Mouse (Mus musculus): Measurements from ENCODE around the gene Plekhh1.

Plekhh1 gene

GRCm38 (mm10) chr12:79034331-79034730, 5.4 kb downstream of the Plekhh1 start:
- DNase-seq, result no peak

DNA sequence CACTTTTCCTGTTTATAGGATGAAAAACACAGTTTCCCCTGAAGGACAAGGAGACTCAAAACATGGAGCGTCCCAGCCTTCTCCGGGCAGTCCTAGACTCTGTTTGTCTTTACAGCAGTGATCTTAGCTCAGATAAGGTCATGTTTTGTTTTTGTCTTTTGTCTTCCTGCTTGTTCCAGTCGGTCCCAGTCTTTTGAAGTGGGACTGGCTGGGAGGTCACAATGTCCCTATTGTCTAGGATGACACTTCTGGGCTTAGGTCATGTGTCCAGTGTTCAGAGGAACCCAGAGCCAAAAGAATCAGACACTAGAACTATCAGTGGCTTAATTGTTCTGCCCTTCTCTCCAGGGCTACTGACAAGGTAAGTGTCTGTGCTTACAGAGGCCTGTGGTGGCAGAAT, 6.4 kb downstream of the Plekhh1 start:
- DNase-seq, result no peak

DNA sequence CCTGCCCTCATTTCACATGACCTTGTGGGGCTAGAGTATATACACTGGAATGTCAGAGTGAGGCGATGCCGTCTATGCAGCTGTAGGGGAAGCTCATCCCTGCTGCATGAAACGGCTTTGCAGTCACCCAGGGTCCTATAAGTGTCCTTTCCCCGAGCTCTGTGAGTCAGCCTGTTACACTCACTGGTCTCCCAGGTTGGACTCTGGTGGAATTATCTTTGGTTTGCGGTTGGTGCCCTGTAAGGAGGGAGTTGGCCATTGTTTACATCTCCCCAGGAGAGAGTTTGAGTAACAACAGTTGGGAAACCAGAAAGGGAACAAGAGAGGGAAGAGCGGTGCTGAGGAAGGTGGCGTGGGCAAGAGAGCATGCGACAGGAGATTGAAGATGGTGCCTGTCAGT, 10.7 kb downstream of the Plekhh1 start:
- no peak for DNase-seq

DNA sequence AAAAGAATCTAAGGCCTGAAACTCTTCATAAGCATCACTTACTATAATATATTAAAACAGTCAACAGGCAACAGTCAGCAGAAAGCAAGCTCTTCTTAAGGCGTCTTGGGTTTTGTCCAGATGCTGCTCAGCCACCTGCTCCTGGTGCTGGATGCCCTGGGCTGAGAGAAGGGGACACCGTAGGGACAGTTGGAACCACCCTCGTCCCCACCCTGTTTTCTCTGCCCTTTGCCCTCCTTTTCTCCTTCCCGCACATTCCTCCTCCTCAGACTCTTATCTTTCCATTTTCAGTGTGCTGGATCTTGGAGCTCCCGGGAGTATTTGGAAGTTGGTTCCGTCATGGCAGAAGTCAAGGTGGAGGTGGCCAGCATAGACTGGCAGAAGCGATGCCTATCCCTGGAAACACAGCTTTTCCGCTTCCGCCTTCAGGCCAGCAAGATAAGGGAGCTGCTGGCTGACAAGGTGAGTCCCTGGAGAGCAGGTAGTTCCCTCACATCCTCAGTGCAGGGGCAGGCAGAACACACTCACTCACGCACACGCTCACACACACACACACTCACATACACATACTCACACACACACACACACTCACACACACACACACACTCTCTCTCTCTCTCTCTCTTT, 11.4 kb downstream of the Plekhh1 start:
- no peak for DNase-seq

DNA sequence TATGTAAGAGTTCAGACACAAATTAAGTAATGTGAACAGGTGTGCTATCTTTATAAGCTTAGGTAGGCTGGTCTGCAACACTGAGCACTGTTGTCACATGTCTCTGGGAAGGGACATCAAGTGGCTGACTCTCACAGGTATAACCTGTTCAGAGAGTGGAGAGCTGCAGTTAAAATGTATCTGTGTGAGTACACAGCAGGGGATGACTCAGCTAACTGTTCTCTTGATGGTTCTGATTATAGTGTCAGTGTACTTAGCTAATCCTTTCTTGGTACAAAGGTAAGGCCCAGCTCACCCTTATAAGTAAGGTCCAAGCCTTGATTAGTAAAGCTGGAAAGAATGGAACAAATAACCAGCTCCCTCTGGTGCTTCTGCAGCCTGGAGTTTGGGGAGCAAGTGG, 12.5 kb downstream of the Plekhh1 start:
- DNase-seq, result no peak

DNA sequence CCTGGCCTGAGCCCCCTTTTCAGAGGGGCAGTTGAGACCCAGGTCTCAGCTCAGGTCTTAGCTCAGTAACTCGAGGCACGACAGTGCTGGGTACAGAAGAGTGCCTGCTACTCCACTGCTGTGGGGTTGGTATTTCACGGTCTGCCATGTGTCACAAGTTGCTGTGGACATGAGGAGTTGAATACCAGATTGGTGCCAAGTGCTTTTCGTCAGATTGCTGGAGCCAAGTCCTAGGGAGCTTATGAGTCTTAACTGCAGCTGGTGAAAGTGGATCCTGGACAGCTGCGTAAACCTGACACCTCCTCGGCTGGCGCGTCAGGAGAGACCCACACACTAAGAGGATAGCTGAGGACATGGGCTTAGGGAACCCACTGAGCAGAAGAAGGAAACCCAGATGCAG, 15.7 kb downstream of the Plekhh1 start:
- no peak for DNase-seq

GRCm38 (mm10) chr12:79046171-79046570, 17.2 kb downstream of the Plekhh1 start:
- DNase-seq, result no peak

- DNase-seq, result no peak
Measured at GRCm38 (mm10) chr12:79047203-79047602, 18.2 kb downstream of the Plekhh1 start.

DNA sequence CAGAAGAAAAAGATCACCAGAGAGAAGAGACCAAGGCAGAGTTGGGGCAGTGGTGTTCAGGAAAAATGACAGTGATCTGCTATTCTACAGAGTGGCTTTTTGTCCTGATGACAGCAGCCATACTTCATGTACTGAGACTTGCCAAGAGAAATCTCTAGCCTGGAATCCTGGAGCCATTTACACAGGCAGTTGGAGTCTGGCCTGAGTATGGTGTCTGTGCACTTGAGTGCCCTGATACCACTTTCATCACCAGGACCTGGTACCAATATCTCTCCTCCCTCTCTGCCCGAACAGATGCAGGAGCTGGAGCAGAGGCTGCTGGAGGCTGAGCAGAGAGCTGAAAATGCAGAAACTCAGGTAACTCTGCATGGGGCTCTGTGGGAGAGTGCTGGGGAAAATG, 19.9 kb downstream of the Plekhh1 start:
- no peak for DNase-seq

DNA sequence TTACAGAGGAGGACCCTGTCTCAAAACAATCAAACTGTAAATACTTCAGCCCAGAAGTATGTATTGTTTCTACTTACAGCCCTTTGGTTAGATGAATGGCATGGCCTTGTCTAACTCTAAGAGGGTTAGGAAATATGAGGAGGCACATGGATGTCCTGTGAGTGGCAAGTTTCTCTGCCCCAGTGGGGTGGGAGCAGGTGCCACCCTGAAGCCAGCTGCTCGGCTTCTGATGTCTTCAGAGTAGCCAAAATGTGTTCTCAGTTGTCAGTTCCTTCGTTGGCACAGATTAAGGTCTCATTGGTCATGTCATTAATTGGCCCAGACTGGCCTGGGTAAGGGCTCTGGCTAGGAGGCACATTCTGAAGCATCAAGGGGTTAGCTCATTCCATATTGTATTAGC, 20.8 kb downstream of the Plekhh1 start:
- no peak for DNase-seq

- DNase-seq, result no peak
Measured at GRCm38 (mm10) chr12:79050545-79051212, 21.7 kb downstream of the Plekhh1 start.

GRCm38 (mm10) chr12:79052073-79052472, 23.1 kb downstream of the Plekhh1 start:
- DNase-seq, result no peak

DNA sequence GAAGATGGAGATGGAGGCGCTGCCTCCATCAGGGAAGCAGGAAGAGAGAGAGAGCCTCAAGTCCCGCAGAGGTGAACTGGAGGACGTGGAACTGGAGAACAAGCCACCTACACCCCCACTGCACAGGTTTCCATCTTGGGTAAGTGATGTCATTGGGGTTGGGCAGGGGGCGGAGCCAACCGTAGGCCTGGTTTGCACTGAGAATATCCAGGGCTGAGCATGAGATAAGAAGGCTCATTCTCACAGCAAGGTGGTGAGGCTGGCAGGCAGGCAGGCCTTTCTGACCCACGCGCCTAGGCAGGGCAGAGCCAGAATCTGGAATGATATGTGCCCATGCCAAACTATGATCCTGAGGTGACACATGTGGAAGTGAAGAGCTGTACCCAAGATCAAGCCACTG, 26.3 kb downstream of the Plekhh1 start:
- no peak for DNase-seq

DNA sequence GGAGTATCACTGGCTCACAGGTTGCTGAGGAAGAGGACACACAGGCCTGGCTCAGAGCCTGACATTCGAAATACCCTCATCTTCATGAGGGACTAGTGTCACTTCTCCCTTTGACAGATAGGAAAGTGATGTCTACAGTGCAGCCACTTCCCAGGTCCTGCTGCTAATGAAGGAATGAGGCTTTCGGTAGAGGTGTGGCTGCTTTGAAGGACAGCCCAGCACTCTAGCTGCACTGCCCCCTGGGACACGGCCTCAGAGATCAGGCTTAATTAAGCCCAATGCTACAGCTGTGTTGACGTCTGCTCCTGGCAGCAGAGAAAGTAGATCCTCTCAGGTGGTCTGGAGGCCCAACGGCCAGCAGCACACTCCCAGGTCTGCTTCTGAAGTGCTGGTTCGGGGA, 30.6 kb downstream of the Plekhh1 start:
- no peak for DNase-seq

DNA sequence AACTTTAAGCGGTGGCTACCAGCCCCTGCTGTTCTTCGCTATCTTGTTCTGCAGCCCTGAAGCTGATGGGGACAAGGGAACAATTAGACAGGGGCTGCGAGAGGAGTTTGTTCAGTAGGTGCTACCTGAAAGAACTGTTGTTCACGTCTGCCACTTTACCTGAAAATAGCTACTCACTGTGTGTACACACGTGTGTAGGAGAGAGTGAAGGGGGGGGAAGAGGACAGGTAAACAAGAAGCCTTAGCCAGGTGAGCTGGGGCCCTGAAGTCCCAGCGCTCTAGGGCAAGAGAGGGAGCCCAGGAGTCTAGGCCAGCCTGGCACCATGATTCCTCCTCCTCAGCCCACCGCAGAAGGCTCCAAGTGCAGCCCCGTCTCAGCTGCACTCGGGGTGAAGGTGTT, 31.2 kb downstream of the Plekhh1 start:
- no peak for DNase-seq

DNA sequence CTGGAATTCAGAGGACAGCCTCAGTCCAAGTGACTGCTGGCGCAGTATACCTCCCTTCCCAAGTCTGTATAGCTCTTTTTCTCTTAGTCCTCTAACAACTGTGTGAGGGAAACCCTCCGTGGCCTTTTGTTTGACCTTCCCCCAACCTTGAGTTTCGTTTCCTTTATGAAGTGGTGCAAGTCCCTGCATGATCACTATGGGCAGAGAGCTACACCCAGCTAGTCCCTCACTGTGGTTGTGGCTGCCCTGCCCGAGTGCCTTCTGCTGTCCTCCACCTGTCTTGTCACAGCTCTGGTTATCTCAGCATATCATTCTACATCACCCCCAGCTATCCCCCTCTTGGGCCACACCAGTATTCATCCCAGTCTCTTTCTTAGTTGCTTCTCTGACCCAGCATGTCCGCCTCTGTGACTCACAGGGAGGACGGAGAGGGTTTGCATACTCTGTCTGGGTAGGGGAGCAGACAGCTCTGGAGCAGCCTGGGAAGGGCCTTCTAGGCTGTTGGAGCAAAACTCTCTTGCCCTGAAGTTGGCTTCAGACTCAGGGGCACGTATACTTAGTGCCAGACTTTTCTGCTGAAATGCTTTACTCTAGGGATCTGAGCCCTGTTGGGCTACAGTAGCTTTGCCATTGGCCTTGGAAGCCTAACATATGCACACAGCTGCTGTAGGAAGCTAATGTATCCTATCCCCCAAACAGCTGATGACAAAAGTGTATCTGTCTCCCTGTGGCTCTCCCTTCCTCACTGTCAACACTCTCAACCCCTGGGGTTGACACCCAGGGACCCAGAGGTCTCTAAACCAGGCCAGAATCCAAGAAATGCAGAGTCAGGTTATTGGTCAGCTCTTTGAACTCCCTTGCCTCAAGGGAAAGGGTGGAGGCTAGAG, 32.0 kb downstream of the Plekhh1 start:
- no peak for DNase-seq

- DNase-seq, result no peak
Measured at GRCm38 (mm10) chr12:79064451-79064850, 35.5 kb downstream of the Plekhh1 start.

DNA sequence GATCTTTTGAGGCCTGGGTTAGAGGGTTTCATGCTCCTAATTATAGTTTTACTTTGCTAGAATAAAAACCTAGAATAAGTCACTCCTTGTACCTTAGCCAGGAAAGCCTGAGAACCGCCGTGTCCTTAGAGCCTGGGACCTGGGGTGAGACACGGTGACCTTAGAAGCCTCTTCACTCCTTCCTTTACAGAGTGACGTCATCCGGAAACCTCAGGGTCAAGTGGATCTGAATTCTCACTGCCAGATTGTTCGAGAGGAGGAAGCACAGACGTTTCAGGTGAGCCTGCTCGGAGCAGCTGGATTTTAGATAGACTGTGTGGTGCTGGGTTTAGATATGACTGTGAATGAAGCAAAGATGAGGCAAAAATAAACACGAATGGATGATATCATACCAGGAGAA, 37.5 kb downstream of the Plekhh1 start:
- no peak for DNase-seq

- no peak for DNase-seq
Measured at GRCm38 (mm10) chr12:79067526-79067925, 38.6 kb downstream of the Plekhh1 start.

- no peak for DNase-seq
Measured at GRCm38 (mm10) chr12:79068306-79068705, 39.3 kb downstream of the Plekhh1 start.

DNA sequence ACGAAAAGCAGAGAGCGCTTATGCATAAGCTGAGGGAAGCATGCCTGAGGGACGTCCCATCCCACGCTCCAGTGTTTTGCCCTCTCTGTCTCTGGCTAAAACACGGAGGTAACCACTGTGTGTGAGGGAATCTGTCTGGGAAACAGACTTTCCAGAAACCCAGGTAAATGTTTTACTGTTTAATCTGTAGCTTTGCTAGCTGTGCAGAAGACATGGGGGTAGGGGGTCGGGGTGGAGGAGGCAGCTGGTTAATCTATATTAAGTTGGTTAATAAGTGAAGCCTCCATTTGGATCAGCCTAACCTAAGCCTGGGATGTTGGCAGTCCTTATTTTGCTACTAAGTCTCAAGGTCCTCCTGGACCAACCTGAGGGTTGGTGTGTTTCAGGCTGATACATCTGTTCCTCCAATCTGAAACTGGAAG, 40.2 kb downstream of the Plekhh1 start:
- no peak for DNase-seq

- no peak for DNase-seq
Measured at GRCm38 (mm10) chr12:79069916-79070315, 41.0 kb downstream of the Plekhh1 start.

DNA sequence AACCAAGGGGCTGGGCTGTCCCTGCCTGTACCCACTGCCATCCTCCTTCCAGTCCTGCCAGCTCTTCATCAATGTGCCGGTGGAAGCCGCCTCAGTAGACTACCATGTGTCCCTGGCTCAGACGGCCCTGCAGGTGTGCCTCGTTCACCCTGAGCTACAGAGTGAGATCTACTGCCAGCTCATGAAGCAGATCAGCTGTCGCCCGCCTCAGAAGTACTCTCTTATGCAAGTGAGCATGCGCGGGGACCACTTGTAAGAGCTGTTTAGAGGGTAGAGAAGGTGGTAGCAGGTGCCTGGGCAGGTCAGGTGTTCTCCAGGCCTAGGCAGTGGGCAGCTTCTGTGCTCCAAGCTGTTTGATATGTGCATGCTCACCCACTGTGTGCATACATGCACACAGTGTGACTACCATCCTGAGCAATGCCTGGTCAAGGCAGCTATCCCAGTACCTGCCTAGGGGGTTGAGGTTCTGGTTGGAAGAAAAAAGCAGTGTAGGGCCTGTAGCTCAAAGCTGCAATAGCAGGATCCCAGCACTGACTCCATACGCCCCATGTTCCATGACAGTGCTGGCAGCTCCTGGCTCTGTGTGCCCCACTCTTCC, 41.9 kb downstream of the Plekhh1 start:
- DNase-seq, result no peak

Data from cerebellum, postnatal 36 days (tissue).